In the genomic region with DNA sequence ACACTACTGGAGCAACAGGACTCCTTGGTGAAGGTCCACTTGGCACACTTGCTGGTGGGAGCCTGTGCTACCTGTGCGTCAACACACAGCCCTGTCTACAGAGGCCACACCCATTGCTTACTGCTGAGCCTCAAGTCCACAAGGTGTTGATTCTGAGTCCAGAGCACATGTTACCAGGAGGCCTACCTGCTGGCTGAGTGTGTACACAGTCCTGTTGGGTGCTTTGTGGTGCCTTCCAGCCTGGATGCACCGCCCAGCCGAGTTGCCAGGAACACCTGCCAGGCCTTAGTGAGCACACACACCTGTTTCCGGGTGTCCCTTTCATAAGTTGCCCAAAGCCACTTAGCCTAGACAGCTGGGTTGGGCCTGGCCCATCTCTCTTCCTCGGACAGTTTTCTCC, we compare ENCODE assay signal across 1 mouse cellular context.
A peak's percentile ranks its signal among the peaks of the same experiment; 100 is the strongest.
TF ChIP-seq lines count a peak whose summit lies in the region.

No protein-coding gene starts in this region.

TF ChIP-seq in myocyte, 11 proteins besides CTCF, POLR2A, EP300 and RAD21 (continued from another document):
- peak in 2 of 3 experiments; percentile 54 to 67 for TF ChIP-seq MYOD1 (IDR thresholded peaks at IDR 0.05; ENCODE audit: control insufficient read depth in 1 of 3, insufficient read length in 2 of 3, low read depth in 2 of 3)
- TF ChIP-seq REST (IDR thresholded peaks at IDR 0.05; ENCODE audit: insufficient read depth, insufficient read length), result no peak
